Mouse (Mus musculus) midbrain, embryonic 11.5 days (tissue): ENCODE data around the gene Fbxo17. TPM values are rescaled to one million over a fixed set of nuclear protein-coding genes. Genes with fewer than 3 reads are reported as not detected.
"Not testable (repeated sequence)": the region's sequence is repeated elsewhere in the genome, so short reads cannot be mapped to it uniquely, and the experiment has no call there.

Source experiments
- ATAC-seq: fragments of 200-750 bp; cut with Nextera tagmentation; 2 replicates; pipeline ENCODE4 v1.8.0; 2017; ENCODE audit warnings: moderate TSS enrichment, moderate library complexity; ENCODE audit not compliant: low FRiP score
- DNase-seq: peaks from one replicate; pipeline ENCODE4 v3.0.0; 2015; ENCODE audit warnings: low spot score; ENCODE audit errors: missing footprints
- H3K27ac ChIP-seq: fragments of 300-500 bp; sonication (generic); 2 replicates; pipeline ENCODE4 v1.5.1; 2014; ENCODE audit warnings: low read depth, low read length
- H3K27me3 ChIP-seq: fragments of 300-500 bp; sonication (generic); 2 replicates; pipeline ENCODE4 v1.6.1; 2014; ENCODE audit warnings: mild to moderate bottlenecking, low read length, moderate library complexity, mixed read lengths; ENCODE audit not compliant: control insufficient read depth, insufficient read depth
- H3K36me3 ChIP-seq: fragments of 300-500 bp; sonication (generic); 2 replicates; pipeline ENCODE4 v1.6.1; 2014; ENCODE audit warnings: mild to moderate bottlenecking, low read length, moderate library complexity, mixed read lengths; ENCODE audit not compliant: control insufficient read depth, insufficient read depth
- H3K4me1 ChIP-seq: fragments of 300-500 bp; sonication (generic); 2 replicates; pipeline ENCODE4 v1.6.1; 2014; ENCODE audit warnings: low read length; ENCODE audit not compliant: control insufficient read depth, insufficient read depth
- H3K4me2 ChIP-seq: fragments of 300-500 bp; sonication (generic); 2 replicates; pipeline ENCODE4 v1.6.1; 2014; ENCODE audit warnings: mild to moderate bottlenecking, moderate library complexity
- H3K4me3 ChIP-seq: fragments of 300-500 bp; sonication (generic); 2 replicates; pipeline ENCODE4 v1.5.1; 2014; ENCODE audit warnings: low read depth, low read length
- H3K9ac ChIP-seq: fragments of 300-500 bp; sonication (generic); 2 replicates; pipeline ENCODE4 v1.6.1; 2014; ENCODE audit warnings: low read length
- H3K9me3 ChIP-seq: fragments of 300-500 bp; sonication (generic); 2 replicates; pipeline ENCODE4 v1.6.1; 2016; ENCODE audit warnings: low read length; ENCODE audit not compliant: control insufficient read depth
- WGBS: fragments of 180-500 bp; shearing (Covaris S2); extraction: QIAGEN DNeasy Blood & Tissue Kit; methylation state at CpG from one replicate; pipeline ENCODE4 v1.1.7; 2014; 5-methylcytosine and 5-hydroxymethylcytosine counted together
- polyA plus RNA-seq: library from polyadenylated mRNA; unstranded; fragments of >200 nt; fragmentation: Nextera tagmentation; extraction: Ambion mirVana; gene quantifications from 2 replicates; pipeline ENCODE4 v1.2.1, GENCODE M21; 2014

The Fbxo17 gene
- 5.8 and 6.0 TPM in 2 replicates for polyA plus RNA-seq

DNA sequence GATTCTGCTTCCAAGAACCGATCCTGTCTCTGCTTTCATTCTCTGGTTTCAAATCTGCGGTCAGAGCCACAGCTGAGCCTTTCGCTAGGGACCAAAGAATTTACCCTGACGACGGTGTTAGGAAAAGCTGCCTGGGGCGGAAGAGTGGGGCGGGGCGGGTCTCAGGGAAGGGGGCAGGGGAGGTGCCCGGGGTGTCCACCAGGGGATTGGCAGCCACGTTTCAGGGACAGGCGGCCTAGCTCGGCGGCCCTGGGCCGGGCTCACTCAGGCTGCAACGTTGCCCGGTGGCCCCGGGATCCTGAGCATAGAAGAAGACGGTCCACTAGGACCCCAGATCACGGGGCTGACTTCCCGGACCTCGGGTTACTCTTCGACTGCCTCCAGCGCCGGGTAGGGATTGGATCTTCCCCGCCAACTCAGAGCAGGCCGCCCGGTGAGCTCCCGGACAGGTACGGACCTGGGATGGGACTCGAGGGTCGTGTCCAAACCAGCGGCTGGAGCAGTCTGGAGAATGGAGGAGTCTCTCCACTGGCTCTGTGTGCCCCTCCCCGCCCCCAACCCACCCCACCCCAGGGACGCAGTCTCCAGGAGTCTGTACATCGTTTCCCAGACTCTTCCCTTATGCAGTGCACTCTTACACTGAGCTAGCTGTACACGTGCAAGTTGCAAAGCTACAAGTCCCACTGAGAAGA lies at the start of gene Fbxo17:
Fbxo17 (plus strand) TSS at position 215 of the 692 bp plus-strand sequence.
- Histone ChIP-seq H3K4me1 (no peaks in the 10 kb centered on the region), H3K27me3 (no peaks in the 10 kb centered on the region; the same call in 1 of the 2 replicates), H3K4me3 (peak within 1 kb of the TSS; percentile 43), H3K36me3 (no peaks in the 10 kb centered on the region), H3K4me2 (peak within 1 kb of the TSS; percentile 65), H3K9me3 (no peaks in the 10 kb centered on the region), H3K9ac (peak within 1 kb of the TSS; percentile 78), H3K27ac (no peak within 1 kb of the TSS)
- ATAC-seq = peak; percentile 88
- peak; percentile 96 for DNase-seq
- WGBS = 3% methylated on average over 36 of the region's 36 CpGs

DNA sequence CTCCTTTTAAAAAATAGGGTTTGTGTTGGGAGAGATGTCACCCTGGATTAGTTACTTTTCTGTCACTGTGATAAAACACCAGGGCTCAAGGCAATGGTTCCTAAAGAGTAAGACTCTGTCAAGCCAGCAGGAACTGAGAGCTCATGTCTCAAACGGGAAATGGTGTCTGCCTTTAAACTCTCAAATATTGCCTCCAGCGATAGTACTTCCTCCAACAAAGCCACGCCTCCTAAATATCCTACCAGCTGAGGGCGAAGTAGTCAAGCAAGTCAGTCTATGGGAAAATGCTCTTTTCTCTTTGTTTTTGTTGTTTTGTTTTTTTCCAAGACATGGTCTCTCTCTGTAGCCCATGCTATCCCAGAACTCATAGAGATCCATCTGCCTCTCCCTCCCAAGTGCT lies 45.4 kb upstream of the Fbxo17 start:
- no peak for DNase-seq
- no peak overlapping the region for H3K9ac ChIP-seq
- no peaks in the 10 kb centered on the region for H3K4me1 ChIP-seq
- 77% methylated on average over 4 of the region's 4 CpGs for WGBS
- no peaks in the 10 kb centered on the region for H3K9me3 ChIP-seq
- H3K27me3 ChIP-seq = no peaks in the 10 kb centered on the region
- no peak for ATAC-seq
- H3K27ac ChIP-seq = no peak overlapping the region
- no peaks in the 10 kb centered on the region for H3K36me3 ChIP-seq
- H3K4me3 ChIP-seq = no peak overlapping the region
- no peak overlapping the region for H3K4me2 ChIP-seq

DNA sequence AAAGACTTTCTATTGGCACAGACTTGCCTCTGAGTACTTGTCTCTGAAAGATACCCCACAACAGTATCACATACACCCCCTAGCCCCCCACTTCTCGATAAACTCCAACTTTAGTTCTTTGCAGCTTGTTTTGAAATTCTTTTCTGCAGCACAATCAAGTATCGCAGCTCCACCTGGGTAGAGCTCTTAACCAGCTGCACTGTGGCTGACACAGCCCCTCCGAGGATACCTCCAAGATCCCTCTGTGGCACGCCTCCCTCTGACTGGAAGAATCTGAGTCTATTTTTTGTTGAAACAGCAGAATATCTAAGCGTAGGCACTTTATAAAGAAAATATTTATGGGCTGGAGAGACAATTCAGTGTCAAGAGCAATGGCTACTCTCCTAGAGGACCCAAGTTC lies 44.3 kb upstream of the Fbxo17 start:
- no peaks in the 10 kb centered on the region for H3K9me3 ChIP-seq
- ATAC-seq (no peak), DNase-seq (no peak)
- no peaks in the 10 kb centered on the region for H3K27me3 ChIP-seq
- H3K4me1 ChIP-seq = no peaks in the 10 kb centered on the region
- WGBS = 89% methylated on average over 5 of the region's 5 CpGs
- H3K4me2 ChIP-seq = no peak overlapping the region
- no peak overlapping the region for H3K9ac ChIP-seq
- H3K4me3 ChIP-seq = no peak overlapping the region
- H3K36me3 ChIP-seq = no peaks in the 10 kb centered on the region
- H3K27ac ChIP-seq = no peak overlapping the region

DNA sequence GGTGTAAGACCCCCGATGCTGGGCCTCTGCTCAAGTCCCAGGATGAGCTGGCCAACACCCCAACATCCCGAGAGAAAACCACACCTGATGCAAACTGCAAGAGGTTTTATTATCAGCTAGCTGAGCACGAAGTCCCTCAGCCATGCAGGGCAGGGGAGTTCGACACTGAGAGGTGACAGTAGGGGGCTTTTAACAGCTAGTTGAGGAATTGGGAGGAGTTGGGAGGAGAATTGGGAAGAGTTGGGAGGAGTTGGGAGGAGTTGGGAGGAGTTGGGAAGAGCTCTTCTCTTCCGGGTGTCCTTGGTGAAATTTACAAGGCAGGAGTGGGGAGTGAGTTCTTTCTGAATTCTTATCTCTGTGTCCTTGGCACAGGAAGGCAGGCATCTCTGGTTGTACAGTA lies 43.8 kb upstream of the Fbxo17 start:
- H3K9me3 ChIP-seq, H3K27ac ChIP-seq, ATAC-seq, H3K4me2 ChIP-seq, H3K27me3 ChIP-seq, H3K9ac ChIP-seq, H3K4me1 ChIP-seq, H3K36me3 ChIP-seq, DNase-seq, H3K4me3 ChIP-seq: not testable (repeated sequence)
- WGBS = 76% methylated on average over 5 of the region's 5 CpGs

DNA sequence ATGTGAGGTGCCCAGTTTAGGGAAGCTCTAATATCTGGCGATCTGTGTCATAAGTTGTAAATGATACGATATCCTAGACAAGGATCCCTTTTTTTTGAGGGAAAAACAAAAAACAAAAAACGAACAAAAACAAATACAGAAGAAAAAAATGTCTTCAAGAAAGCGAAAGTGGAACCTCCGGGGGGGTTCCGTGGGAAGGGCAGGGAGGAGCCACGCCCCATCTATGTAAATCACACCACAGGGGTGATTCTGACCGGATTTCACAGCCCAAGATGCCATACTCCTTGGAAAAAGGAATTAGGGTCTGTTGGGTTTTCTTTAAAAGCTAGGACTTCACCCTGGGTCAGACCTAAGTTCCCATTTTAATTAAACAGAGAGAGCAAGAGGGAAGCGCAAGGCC lies 41.6 kb upstream of the Fbxo17 start:
- H3K9ac ChIP-seq = no peak overlapping the region
- no peaks in the 10 kb centered on the region for H3K36me3 ChIP-seq
- H3K4me1 ChIP-seq = no peaks in the 10 kb centered on the region
- ATAC-seq (no peak), DNase-seq (no peak)
- H3K9me3 ChIP-seq = no peaks in the 10 kb centered on the region
- no peak overlapping the region for H3K27ac ChIP-seq
- no peak overlapping the region for H3K4me2 ChIP-seq
- H3K27me3 ChIP-seq = no peaks in the 10 kb centered on the region
- H3K4me3 ChIP-seq = no peak overlapping the region
- 82% methylated on average over 9 of the region's 9 CpGs for WGBS

DNA sequence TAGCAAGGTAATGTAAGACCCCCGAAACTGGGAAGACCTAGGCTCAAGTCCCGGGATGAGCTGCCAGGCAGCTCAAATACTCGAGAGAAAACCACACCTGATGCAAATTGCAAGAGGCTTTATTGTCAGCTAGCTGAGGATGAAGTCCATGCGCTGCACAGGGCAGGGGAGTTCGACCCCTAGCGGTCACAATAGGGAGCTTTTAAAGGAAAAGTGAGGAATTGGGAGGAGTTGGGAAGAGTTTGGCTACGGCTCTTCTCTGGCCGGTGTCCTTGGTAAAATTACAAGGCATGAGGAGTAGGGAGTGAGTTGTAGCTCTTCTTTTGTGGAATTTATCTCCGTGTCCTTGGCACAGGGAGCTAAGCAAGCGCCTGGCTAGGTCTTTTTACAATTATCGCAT lies 40.9 kb upstream of the Fbxo17 start:
- no peak for DNase-seq
- no peak overlapping the region for H3K4me3 ChIP-seq
- no peak overlapping the region for H3K4me2 ChIP-seq
- ATAC-seq = no peak
- H3K9me3 ChIP-seq = no peaks in the 10 kb centered on the region
- WGBS = 44% methylated on average over 11 of the region's 11 CpGs
- H3K9ac ChIP-seq = no peak overlapping the region
- H3K27me3 ChIP-seq = no peaks in the 10 kb centered on the region
- no peak overlapping the region for H3K27ac ChIP-seq
- no peaks in the 10 kb centered on the region for H3K36me3 ChIP-seq
- no peaks in the 10 kb centered on the region for H3K4me1 ChIP-seq

DNA sequence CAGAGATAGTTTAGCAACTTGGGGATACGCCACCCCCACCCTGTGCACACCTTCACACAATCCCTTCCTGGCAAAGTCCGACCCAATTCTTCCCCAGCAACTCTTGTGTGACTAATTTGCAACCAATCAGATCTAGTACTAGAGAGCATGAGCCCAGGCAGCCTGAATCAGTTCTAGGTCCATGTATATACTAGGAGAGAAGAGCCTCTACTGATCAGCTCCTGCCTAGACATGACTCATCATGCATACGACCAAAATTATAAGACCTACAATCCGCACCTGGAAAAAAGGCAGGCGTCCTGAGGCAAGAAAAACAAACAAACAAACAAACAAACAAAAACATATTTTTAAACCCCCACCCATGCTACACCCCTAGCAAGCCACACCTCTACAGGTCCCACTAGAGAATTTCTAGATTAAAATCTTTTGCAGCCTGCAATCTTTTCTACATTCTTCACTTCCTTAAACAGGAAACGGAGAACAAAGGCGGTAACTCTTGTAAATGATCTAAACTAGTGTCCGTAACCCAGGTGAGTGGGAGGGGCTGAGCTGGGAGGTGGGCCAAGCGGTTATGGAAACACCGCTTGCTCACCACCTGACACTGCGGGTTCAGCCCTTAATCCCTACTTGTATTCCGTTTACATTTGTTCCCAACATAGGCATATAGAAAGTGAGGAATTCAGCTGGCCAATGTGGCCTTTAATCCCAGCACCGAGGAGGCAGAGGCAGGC lies 39.6 kb upstream of the Fbxo17 start:
- H3K36me3 ChIP-seq = no peaks in the 10 kb centered on the region
- 87% methylated on average over 13 of the region's 13 CpGs for WGBS
- H3K9ac ChIP-seq = no peak overlapping the region
- no peak overlapping the region for H3K4me3 ChIP-seq
- H3K9me3 ChIP-seq = no peaks in the 10 kb centered on the region
- H3K27me3 ChIP-seq = no peaks in the 10 kb centered on the region
- no peak overlapping the region for H3K27ac ChIP-seq
- H3K4me2 ChIP-seq = no peak overlapping the region
- no peaks in the 10 kb centered on the region for H3K4me1 ChIP-seq
- ATAC-seq = no peak
- DNase-seq = no peak

DNA sequence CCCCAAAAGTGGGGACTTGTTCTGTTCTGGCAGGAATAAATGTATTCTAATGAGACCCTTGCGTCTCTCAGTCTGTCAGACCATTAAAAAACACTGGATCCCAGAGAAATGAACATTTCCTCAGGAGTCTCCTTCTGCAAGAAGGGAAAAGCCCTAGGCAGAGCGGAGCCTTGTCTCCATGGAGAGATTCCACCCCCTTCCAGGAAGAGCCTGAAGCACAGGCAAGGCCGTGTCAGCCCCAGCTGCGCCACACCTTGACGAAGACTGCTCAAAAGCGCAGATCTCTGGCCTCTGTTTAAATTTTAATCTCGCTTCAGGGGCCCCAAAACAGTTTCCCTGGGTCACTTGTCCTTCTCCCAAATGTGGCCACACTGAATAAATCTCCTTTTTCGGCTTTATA lies 39.0 kb upstream of the Fbxo17 start:
- Histone ChIP-seq H3K27me3 (no peaks in the 10 kb centered on the region), H3K9me3 (no peaks in the 10 kb centered on the region), H3K36me3 (no peaks in the 10 kb centered on the region), H3K27ac (no peak overlapping the region), H3K9ac (no peak overlapping the region), H3K4me1 (no peaks in the 10 kb centered on the region), H3K4me3 (no peak overlapping the region), H3K4me2 (no peak overlapping the region)
- ATAC-seq (no peak), DNase-seq (no peak)
- 87% methylated on average over 8 of the region's 8 CpGs for WGBS

DNA sequence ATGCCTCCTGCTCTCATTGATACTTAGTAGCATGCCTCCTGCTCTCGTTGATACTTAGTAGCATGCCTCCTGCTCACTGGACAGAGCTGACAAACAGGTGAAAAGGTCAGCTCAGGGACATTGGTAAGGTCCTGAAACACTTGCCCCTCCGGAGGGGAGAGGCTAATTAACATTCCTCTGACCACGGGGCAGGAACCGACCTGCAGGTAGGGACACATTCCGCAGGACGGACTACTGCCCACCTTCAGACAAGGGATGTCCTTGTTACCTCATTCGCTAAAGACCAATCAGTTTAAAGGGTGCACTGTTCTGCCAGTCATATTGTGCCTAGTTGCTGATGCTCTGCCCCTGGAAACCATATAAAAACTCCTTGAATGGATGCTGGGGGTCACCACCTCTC lies 25.5 kb upstream of the Fbxo17 start:
- H3K4me2 ChIP-seq = no peak overlapping the region
- H3K27me3 ChIP-seq = peaks cover 13% of the 10 kb centered on the region
- no peak overlapping the region for H3K4me3 ChIP-seq
- H3K9me3 ChIP-seq = no peaks in the 10 kb centered on the region
- no peak overlapping the region for H3K9ac ChIP-seq
- no peaks in the 10 kb centered on the region for H3K36me3 ChIP-seq
- peaks cover 11% of the 10 kb centered on the region for H3K4me1 ChIP-seq
- 83% methylated on average over 7 of the region's 7 CpGs for WGBS
- DNase-seq = no peak
- no peak for ATAC-seq
- no peak overlapping the region for H3K27ac ChIP-seq
